Mouse (Mus musculus) hematopoietic stem cell, adult 5-6 weeks (primary cell): Measurements from ENCODE around the gene M1ap. TPM values are rescaled to one million over a fixed set of nuclear protein-coding genes. Genes with fewer than 3 reads are reported as not detected.

ENCODE experiments used
- ATAC-seq, 2 experiments: fragments of 125-278 bp in 1 of 2; replicated peaks in 1 of 2; 2 replicates each; pipeline ENCODE4 v1.8.0; 2016 to 2017; ENCODE audit warnings: inconsistent platforms in 2 of 2, mild to moderate bottlenecking in 2 of 2, moderate number of reproducible peaks in 2 of 2, low read depth in 1 of 2, moderate TSS enrichment in 1 of 2; ENCODE audit not compliant: low FRiP score in 2 of 2, poor library complexity in 2 of 2, severe bottlenecking in 2 of 2, insufficient read depth in 1 of 2, low TSS enrichment in 1 of 2
- total RNA-seq: library from RNA; stranded (forward); fragments of 172-1452, 232-1000 nt; gene quantifications from 2 replicates; pipeline ENCODE4 v1.2.3, GENCODE M21; 2017

The M1ap gene
- total RNA-seq, result 1.2 and 2.6 TPM in 2 replicates

GRCm38 (mm10) chr6:82946651-82947050 lies at the start of gene M1ap:
TSS of gene M1ap (plus strand) at chr6:82946902.
- ATAC-seq, result no peak

- ATAC-seq, result 0 out of 4 replicates have a peak, but pooled peaks of 1 of the 2 experiments have one; percentile 44
Observed at GRCm38 (mm10) chr6:82897311-82897710, 49.4 kb upstream of the M1ap start.

- ATAC-seq, result no peak
Observed at GRCm38 (mm10) chr6:82898227-82898626, 48.5 kb upstream of the M1ap start.

- no peak for ATAC-seq
Observed at GRCm38 (mm10) chr6:82898745-82899144, 48.0 kb upstream of the M1ap start.

- ATAC-seq, result peak; percentile 87 to 95
Observed at GRCm38 (mm10) chr6:82902559-82902958, 44.1 kb upstream of the M1ap start.

- ATAC-seq, result no peak
Observed at GRCm38 (mm10) chr6:82906985-82907384, 39.7 kb upstream of the M1ap start.

- ATAC-seq, result no peak
Observed at GRCm38 (mm10) chr6:82908034-82908433, 38.7 kb upstream of the M1ap start.

GRCm38 (mm10) chr6:82909136-82909855 lies 37.4 kb upstream of the M1ap start:
- ATAC-seq, result peak; percentile 30 to 44

GRCm38 (mm10) chr6:82911303-82911702 lies 35.4 kb upstream of the M1ap start:
- ATAC-seq, result no peak

GRCm38 (mm10) chr6:82913336-82914247 lies 33.1 kb upstream of the M1ap start:
- ATAC-seq, result peak; percentile 67 to 73

GRCm38 (mm10) chr6:82915889-82916288 lies 30.8 kb upstream of the M1ap start:
- ATAC-seq, result no peak

GRCm38 (mm10) chr6:82916459-82916858 lies 30.2 kb upstream of the M1ap start:
- ATAC-seq, result no peak

GRCm38 (mm10) chr6:82917076-82917777 lies 29.5 kb upstream of the M1ap start:
- no peak for ATAC-seq

- no peak for ATAC-seq
Observed at GRCm38 (mm10) chr6:82917778-82918129, 28.9 kb upstream of the M1ap start.

GRCm38 (mm10) chr6:82918371-82918770 lies 28.3 kb upstream of the M1ap start:
- no peak for ATAC-seq

- ATAC-seq, result no peak
Observed at GRCm38 (mm10) chr6:82919520-82919919, 27.2 kb upstream of the M1ap start.

- ATAC-seq, result no peak
Observed at GRCm38 (mm10) chr6:82921426-82922224, 25.1 kb upstream of the M1ap start.
